ENCODE assay signal across 8 mouse cellular contexts in the genomic region with DNA sequence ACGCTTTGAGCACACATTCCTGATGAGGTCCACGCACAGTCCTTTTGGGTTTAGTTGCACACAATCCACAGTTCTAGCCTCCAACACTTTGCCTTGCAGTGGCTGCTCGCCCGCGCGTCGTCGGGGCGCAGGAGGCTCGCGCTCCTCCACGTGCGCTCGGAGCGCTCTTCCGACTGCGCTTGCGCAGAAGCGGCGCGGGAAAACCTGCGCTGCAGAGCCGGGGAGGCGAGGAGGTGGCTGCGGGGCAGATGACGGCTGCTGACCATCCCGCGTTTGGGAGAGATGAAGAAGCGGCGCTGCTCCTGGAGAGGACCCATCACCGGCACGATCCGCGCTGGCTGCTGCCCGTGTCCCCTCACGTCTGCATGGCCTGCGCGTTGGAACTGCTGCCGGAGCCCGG. TPM values are rescaled to one million over a fixed set of nuclear protein-coding genes. Genes with fewer than 3 reads are reported as not detected.
DNase-seq lines count a peak whose midpoint lies in the region; ATAC-seq lines count a peak whose summit lies in the region.
"Had no signal": no experiment of that assay in that cellular context is flagged by ENCODE, and none has a peak within 500 bp of the region (broad histone marks: within the 10 kb centered on the region; RNA-seq: fewer than 3 reads in every experiment).

A gene (plus strand): TSS at position 99 of the 400 bp plus-strand sequence.

- H3K27ac ChIP-seq in forebrain, embryonic 11.5 days (ENCODE audit: low read depth, low read length): no peak within 1 kb of the TSS
- H3K27ac ChIP-seq in limb, embryonic 11.5 days (replicated peaks; ENCODE audit: low read depth, low read length): no peak within 1 kb of the TSS

- H3K9me3 ChIP-seq in forebrain, embryonic 11.5 days (ENCODE audit: control insufficient read depth, low read length): no peaks in the 10 kb centered on the region; the same call in 1 of the 2 replicates
- no peaks in the 10 kb centered on the region; the same call in 1 of the 2 replicates for H3K9me3 ChIP-seq in limb, embryonic 11.5 days (ENCODE audit: control insufficient read depth, low read length)

- no peaks in the 10 kb centered on the region for H3K36me3 ChIP-seq in forebrain, embryonic 11.5 days (ENCODE audit: control insufficient read depth, insufficient read depth, low read length)
- no peaks in the 10 kb centered on the region for H3K36me3 ChIP-seq in limb, embryonic 11.5 days (ENCODE audit: control insufficient read depth, insufficient read depth, low read length)

- H3K4me1 ChIP-seq in forebrain, embryonic 11.5 days (replicated peaks; ENCODE audit: control insufficient read depth, insufficient read depth, low read length): no peaks in the 10 kb centered on the region
- H3K4me1 ChIP-seq in limb, embryonic 11.5 days (ENCODE audit: control insufficient read depth, insufficient read depth, low read length): no peaks in the 10 kb centered on the region

- WGBS in forebrain, embryonic 11.5 days: 30% methylated on average over 40 of the region's 40 CpGs
- WGBS in limb, embryonic 11.5 days: 21% methylated on average over 40 of the region's 40 CpGs

- DNase-seq in retina, postnatal 1 day: peak; percentile 52
- no peak for DNase-seq in retina, embryonic 14.5 days (ENCODE audit: low spot score)
- DNase-seq in forebrain, embryonic 11.5 days (ENCODE audit: low spot score): peak; percentile 58
- peak; percentile 37 for DNase-seq in limb, embryonic 11.5 days (ENCODE audit: low spot score)
- peak; percentile 56 for DNase-seq in testis, postnatal 14 days (ENCODE audit: low spot score)
- DNase-seq in thymus, postnatal 0 days (ENCODE audit: low spot score): no peak
- DNase-seq in thymus, postnatal 25 days: no peak
- DNase-seq: thymus, adult 2 months had no signal

- H3K4me2 ChIP-seq in forebrain, embryonic 11.5 days (ENCODE audit: low read depth, low read length, severe bottlenecking): no peak within 1 kb of the TSS
- peak within 1 kb of the TSS; percentile 30 for H3K4me2 ChIP-seq in limb, embryonic 11.5 days (ENCODE audit: low read depth, severe bottlenecking)

- no peak within 1 kb of the TSS for H3K9ac ChIP-seq in forebrain, embryonic 11.5 days (ENCODE audit: low read length)
- no peak within 1 kb of the TSS for H3K9ac ChIP-seq in limb, embryonic 11.5 days (ENCODE audit: low read length)

- no peak for ATAC-seq in forebrain, embryonic 11.5 days (replicated peaks; ENCODE audit: low FRiP score)
- ATAC-seq in limb, embryonic 11.5 days (ENCODE audit: insufficient number of reproducible peaks, low FRiP score, low TSS enrichment, low read depth): no peak

- H3K27me3 ChIP-seq in forebrain, embryonic 11.5 days (ENCODE audit: control insufficient read depth, insufficient read depth, low read length): peaks cover 22% of the 10 kb centered on the region
- peaks cover 27% of the 10 kb centered on the region for H3K27me3 ChIP-seq in limb, embryonic 11.5 days (ENCODE audit: control insufficient read depth, insufficient read depth, low read length)

- H3K4me3 ChIP-seq in forebrain, embryonic 11.5 days (ENCODE audit: low read depth, low read length): no peak within 1 kb of the TSS
- H3K4me3 ChIP-seq in limb, embryonic 11.5 days (ENCODE audit: low read depth, low read length): 0 out of 2 replicates have a peak within 1 kb of the TSS, but pooled peaks have one; percentile 5

RNA-seq across cellular contexts. Expression of the gene that starts here (rescaled TPM):
- not detected in 2 replicates for polyA plus RNA-seq in forebrain, embryonic 11.5 days (2014; fragmentation: Nextera tagmentation; extraction: Ambion mirVana)
- polyA plus RNA-seq in limb, embryonic 11.5 days (2014; fragmentation: Nextera tagmentation; extraction: Ambion mirVana): 0.05 and 0.14 TPM in 2 replicates
- 0.04 TPM in 1 of 2 replicates, not detected in the other for polyA plus RNA-seq in thymus, postnatal 0 days (2015; fragmentation: Nextera tagmentation; extraction: Ambion mirVana)

Comparison
In these comparisons a context has a peak if more than half of its experiments do, and no peak if none do; other contexts are left out.
1. DNase-seq: peak in retina, postnatal 1 day (single experiment) and testis, postnatal 14 days (single experiment); none in retina, embryonic 14.5 days (single experiment), thymus, postnatal 0 days (single experiment) and thymus, postnatal 25 days (single experiment).
2. Peak in DNase-seq in forebrain, embryonic 11.5 days; RNA of the gene not detected or under 1 TPM.
3. Peak in DNase-seq, H3K4me3 ChIP-seq and H3K4me2 ChIP-seq in limb, embryonic 11.5 days; RNA of the gene not detected or under 1 TPM.